Mouse (Mus musculus): ENCODE data around the gene Mast3. TPM values are rescaled to one million over a fixed set of nuclear protein-coding genes. Genes with fewer than 3 reads are reported as not detected.

Mast3 gene
- polyA plus RNA-seq, 1 experiment from 2014 or later, result 14.0 TPM

- H3K27me3 ChIP-seq, result no peaks in the 10 kb centered on the region
- H3K4me3 ChIP-seq, result no peak overlapping the region
- 0 out of 2 replicates have a peak overlapping the region, but pooled peaks have one; percentile 13 for H3K9ac ChIP-seq
- no peak for ATAC-seq (ENCODE audit: low FRiP score, low read depth)
- WGBS, result 88% methylated on average over 25 of the region's 25 CpGs
- H3K27ac ChIP-seq, result no peak overlapping the region
- no peak overlapping the region for H3K4me2 ChIP-seq (replicated peaks)
- peaks cover 22% of the 10 kb centered on the region for H3K4me1 ChIP-seq
- peaks cover 79% of the 10 kb centered on the region for H3K36me3 ChIP-seq
- H3K9me3 ChIP-seq, result no peaks in the 10 kb centered on the region
Observed at GRCm38 (mm10) chr8:70786291-70787050, 18.4 kb downstream of the Mast3 start.

GRCm38 (mm10) chr8:70780093-70780492, 24.8 kb downstream of the Mast3 start:
- 76% methylated on average over 11 of the region's 11 CpGs for WGBS
- Histone ChIP-seq H3K9ac (no peak overlapping the region), H3K4me3 (no peak overlapping the region), H3K27me3 (no peaks in the 10 kb centered on the region), H3K36me3 (peaks cover 72% of the 10 kb centered on the region), H3K4me1 (peaks cover 22% of the 10 kb centered on the region), H3K27ac (no peak overlapping the region), H3K9me3 (no peaks in the 10 kb centered on the region), H3K4me2 (replicated peaks) (no peak overlapping the region)
- ATAC-seq (ENCODE audit: low FRiP score, low read depth), result no peak

GRCm38 (mm10) chr8:70776496-70777444, 28.1 kb downstream of the Mast3 start, which contains the start of gene Pik3r2:
Gene Pik3r2, minus strand, starts transcription at chr8:70776713.
- WGBS, result under 1% methylated on average over 93 of the region's 94 CpGs
- Histone ChIP-seq H3K27ac (peak within 1 kb of the TSS; percentile 98), H3K4me2 (replicated peaks) (peak within 1 kb of the TSS; percentile 93), H3K9ac (peak within 1 kb of the TSS; percentile 98), H3K4me3 (peak within 1 kb of the TSS; percentile 87), H3K27me3 (no peaks in the 10 kb centered on the region), H3K9me3 (no peaks in the 10 kb centered on the region), H3K36me3 (peaks cover 71% of the 10 kb centered on the region), H3K4me1 (peaks cover 49% of the 10 kb centered on the region)
- ATAC-seq (ENCODE audit: low FRiP score, low read depth), result peak; percentile 93

GRCm38 (mm10) chr8:70775851-70776495, 28.9 kb downstream of the Mast3 start:
- no peak; the same call in 1 of the 2 replicates for ATAC-seq (ENCODE audit: low FRiP score, low read depth)
- H3K4me1 ChIP-seq, result peaks cover 49% of the 10 kb centered on the region
- 2% methylated on average over 34 of the region's 34 CpGs for WGBS

GRCm38 (mm10) chr8:70775227-70775626, 29.6 kb downstream of the Mast3 start:
- H3K4me3 ChIP-seq, result peak overlapping the region; percentile 87
- H3K4me1 ChIP-seq, result peaks cover 49% of the 10 kb centered on the region
- no peak overlapping the region for H3K27ac ChIP-seq
- H3K36me3 ChIP-seq, result peaks cover 71% of the 10 kb centered on the region
- no peaks in the 10 kb centered on the region for H3K9me3 ChIP-seq
- peak overlapping the region; percentile 93 for H3K4me2 ChIP-seq (replicated peaks)
- 93% methylated on average over 5 of the region's 5 CpGs for WGBS
- no peaks in the 10 kb centered on the region for H3K27me3 ChIP-seq
- no peak for ATAC-seq (ENCODE audit: low FRiP score, low read depth)
- peak overlapping the region; percentile 98 for H3K9ac ChIP-seq

More at GRCm38 (mm10) chr8:70775851-70776495, 28.9 kb downstream of the Mast3 start:
- Histone ChIP-seq H3K27me3 (no peaks in the 10 kb centered on the region), H3K9me3 (no peaks in the 10 kb centered on the region), H3K4me3 (peak overlapping the region; percentile 87), H3K4me2 (replicated peaks) (peak overlapping the region; percentile 93), H3K36me3 (peaks cover 71% of the 10 kb centered on the region), H3K27ac (peak overlapping the region; percentile 67; the same call in 1 of the 2 replicates), H3K9ac (peak overlapping the region; percentile 98)

GRCm38 (mm10) chr8:70774740-70775139, 30.1 kb downstream of the Mast3 start:
- Histone ChIP-seq H3K4me1 (peaks cover 49% of the 10 kb centered on the region), H3K9me3 (no peaks in the 10 kb centered on the region), H3K4me3 (peak overlapping the region; percentile 87), H3K36me3 (peaks cover 71% of the 10 kb centered on the region), H3K4me2 (replicated peaks) (peak overlapping the region; percentile 93), H3K27me3 (no peaks in the 10 kb centered on the region), H3K9ac (peak overlapping the region; percentile 98), H3K27ac (0 out of 2 replicates have a peak overlapping the region, but pooled peaks have one; percentile 24)
- 95% methylated on average over 18 of the region's 18 CpGs for WGBS
- ATAC-seq (ENCODE audit: low FRiP score, low read depth), result no peak

GRCm38 (mm10) chr8:70773833-70774232, 31.0 kb downstream of the Mast3 start:
- Histone ChIP-seq H3K4me1 (peaks cover 49% of the 10 kb centered on the region), H3K4me2 (replicated peaks) (peak overlapping the region; percentile 93), H3K36me3 (peaks cover 70% of the 10 kb centered on the region), H3K27ac (peak overlapping the region; percentile 79; the same call in 1 of the 2 replicates), H3K27me3 (no peaks in the 10 kb centered on the region), H3K9me3 (no peaks in the 10 kb centered on the region), H3K4me3 (peak overlapping the region; percentile 8; the same call in 1 of the 2 replicates), H3K9ac (peak overlapping the region; percentile 98)
- 55% methylated on average over 9 of the region's 9 CpGs for WGBS
- ATAC-seq (ENCODE audit: low FRiP score, low read depth), result no peak

GRCm38 (mm10) chr8:70773410-70773809, 31.4 kb downstream of the Mast3 start:
- no peak for ATAC-seq (ENCODE audit: low FRiP score, low read depth)
- no peaks in the 10 kb centered on the region for H3K9me3 ChIP-seq
- WGBS, result 69% methylated on average over 5 of the region's 5 CpGs
- H3K9ac ChIP-seq, result peak overlapping the region; percentile 98
- peak overlapping the region; percentile 79; the same call in 1 of the 2 replicates for H3K27ac ChIP-seq
- H3K27me3 ChIP-seq, result no peaks in the 10 kb centered on the region
- H3K4me1 ChIP-seq, result peaks cover 46% of the 10 kb centered on the region
- peak overlapping the region; percentile 93 for H3K4me2 ChIP-seq (replicated peaks)
- H3K4me3 ChIP-seq, result peak overlapping the region; percentile 8; the same call in 1 of the 2 replicates
- H3K36me3 ChIP-seq, result peaks cover 70% of the 10 kb centered on the region

- Histone ChIP-seq H3K4me1 (peaks cover 41% of the 10 kb centered on the region), H3K27ac (peak overlapping the region; percentile 79; the same call in 1 of the 2 replicates), H3K4me2 (replicated peaks) (peak overlapping the region; percentile 93; the same call in 1 of the 2 replicates), H3K9me3 (no peaks in the 10 kb centered on the region), H3K9ac (no peak overlapping the region), H3K4me3 (no peak overlapping the region), H3K27me3 (no peaks in the 10 kb centered on the region), H3K36me3 (peaks cover 70% of the 10 kb centered on the region)
- ATAC-seq (ENCODE audit: low FRiP score, low read depth), result no peak
- 87% methylated on average over 9 of the region's 9 CpGs for WGBS
Observed at GRCm38 (mm10) chr8:70772890-70773289, 32.0 kb downstream of the Mast3 start.

- ATAC-seq (ENCODE audit: low FRiP score, low read depth), result no peak
- no peak overlapping the region for H3K4me3 ChIP-seq
- peaks cover 75% of the 10 kb centered on the region for H3K36me3 ChIP-seq
- no peak overlapping the region for H3K27ac ChIP-seq
- no peak overlapping the region for H3K9ac ChIP-seq
- no peaks in the 10 kb centered on the region for H3K27me3 ChIP-seq
- WGBS, result 92% methylated on average over 13 of the region's 13 CpGs
- H3K9me3 ChIP-seq, result no peaks in the 10 kb centered on the region
- peaks cover 37% of the 10 kb centered on the region for H3K4me1 ChIP-seq
- no peak overlapping the region for H3K4me2 ChIP-seq (replicated peaks)
Observed at GRCm38 (mm10) chr8:70772075-70772474, 32.8 kb downstream of the Mast3 start.

- H3K36me3 ChIP-seq, result peaks cover 75% of the 10 kb centered on the region
- WGBS, result 86% methylated on average over 7 of the region's 7 CpGs
Observed at GRCm38 (mm10) chr8:70771217-70771616, 33.6 kb downstream of the Mast3 start.

More at GRCm38 (mm10) chr8:70771217-70771616, 33.6 kb downstream of the Mast3 start:
- H3K4me3 ChIP-seq, result no peak overlapping the region
- no peaks in the 10 kb centered on the region for H3K9me3 ChIP-seq
- no peaks in the 10 kb centered on the region for H3K27me3 ChIP-seq
- no peak for ATAC-seq (ENCODE audit: low FRiP score, low read depth)
- no peak overlapping the region for H3K9ac ChIP-seq
- H3K4me2 ChIP-seq (replicated peaks), result no peak overlapping the region
- H3K4me1 ChIP-seq, result peaks cover 44% of the 10 kb centered on the region
- no peak overlapping the region for H3K27ac ChIP-seq
